Mouse (Mus musculus): ENCODE results near the gene Lmf2. TPM values are rescaled to one million over a fixed set of nuclear protein-coding genes. Genes with fewer than 3 reads are reported as not detected.

Lmf2 gene
- polyA plus RNA-seq, 1 experiment from 2014 or later: 46.9 TPM

DNA sequence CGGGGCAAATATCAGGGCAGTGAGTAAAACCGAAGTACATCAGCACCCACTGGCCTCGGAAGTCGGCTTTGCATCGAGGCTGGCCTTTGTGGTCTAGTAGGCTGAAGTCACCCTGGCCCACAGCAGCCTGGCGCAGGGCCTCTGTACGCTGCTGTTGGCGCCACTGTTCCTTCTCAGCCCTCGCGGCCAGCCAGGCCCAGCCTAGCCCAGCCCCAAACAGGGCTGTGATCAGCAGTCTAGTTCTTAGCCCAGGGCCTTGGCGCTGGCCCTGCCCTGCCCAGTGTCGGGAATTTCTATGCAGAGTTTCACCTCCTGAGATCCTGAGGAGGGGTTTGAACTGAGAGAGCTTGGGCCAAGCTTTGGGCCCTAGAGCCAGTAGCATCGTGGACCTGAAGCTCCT lies 16.6 kb upstream of the Lmf2 start:
- Histone ChIP-seq H3K27ac (ENCODE audit: poor library complexity, severe bottlenecking) (no peak overlapping the region), H3K4me1 (replicated peaks) (peaks cover 14% of the 10 kb centered on the region), H3K27me3 (replicated peaks) (peaks cover 14% of the 10 kb centered on the region), H3K4me3 (no peak overlapping the region), H3K36me3 (peaks cover 55% of the 10 kb centered on the region), H3K9me3 (replicated peaks) (no peaks in the 10 kb centered on the region), H3K9ac (no peak overlapping the region), H3K4me2 (no peak overlapping the region)
- 88% methylated on average over 13 of the region's 13 CpGs for WGBS
- no peak for ATAC-seq (ENCODE audit: insufficient number of reproducible peaks, low FRiP score)

GRCm38 (mm10) chr15:89365141-89365551 lies 9.7 kb upstream of the Lmf2 start:
- H3K4me1 ChIP-seq (replicated peaks): no peaks in the 10 kb centered on the region
- H3K9me3 ChIP-seq (replicated peaks): no peaks in the 10 kb centered on the region
- no peak overlapping the region for H3K4me2 ChIP-seq
- no peaks in the 10 kb centered on the region for H3K27me3 ChIP-seq (replicated peaks)
- H3K36me3 ChIP-seq: peaks cover 99% of the 10 kb centered on the region
- ATAC-seq (ENCODE audit: insufficient number of reproducible peaks, low FRiP score): no peak
- no peak overlapping the region for H3K4me3 ChIP-seq
- 87% methylated on average over 4 of the region's 4 CpGs for WGBS
- H3K9ac ChIP-seq: no peak overlapping the region
- no peak overlapping the region for H3K27ac ChIP-seq (ENCODE audit: poor library complexity, severe bottlenecking)

GRCm38 (mm10) chr15:89363051-89363450 lies 7.6 kb upstream of the Lmf2 start:
- Histone ChIP-seq H3K4me2 (no peak overlapping the region), H3K9me3 (replicated peaks) (no peaks in the 10 kb centered on the region), H3K4me3 (no peak overlapping the region), H3K4me1 (replicated peaks) (peaks cover 14% of the 10 kb centered on the region), H3K27ac (ENCODE audit: poor library complexity, severe bottlenecking) (no peak overlapping the region), H3K36me3 (peaks cover 84% of the 10 kb centered on the region), H3K27me3 (replicated peaks) (no peaks in the 10 kb centered on the region), H3K9ac (no peak overlapping the region)
- no peak for ATAC-seq (ENCODE audit: insufficient number of reproducible peaks, low FRiP score)
- 88% methylated on average over 7 of the region's 7 CpGs for WGBS

DNA sequence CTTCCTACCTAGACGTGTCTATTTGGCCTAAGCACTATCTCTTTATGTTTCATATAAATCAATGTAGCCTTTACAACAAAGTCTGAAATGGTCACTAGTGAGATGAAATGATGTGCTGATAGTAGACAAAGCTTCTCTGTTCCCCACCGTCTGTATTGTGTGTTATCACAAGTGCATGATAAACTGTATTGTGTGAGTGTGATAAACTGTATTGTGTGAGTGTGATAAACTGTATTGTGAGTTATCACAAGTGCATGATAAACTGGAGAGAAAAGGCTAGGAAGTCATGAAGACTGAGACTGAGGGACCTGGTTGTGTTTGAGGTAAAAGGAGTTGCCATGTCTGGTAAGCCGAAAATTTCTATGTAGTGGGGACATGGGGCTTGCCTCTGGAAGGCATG lies 3.3 kb upstream of the Lmf2 start:
- H3K4me2 ChIP-seq: no peak overlapping the region
- no peak overlapping the region for H3K27ac ChIP-seq (ENCODE audit: poor library complexity, severe bottlenecking)
- ATAC-seq (ENCODE audit: insufficient number of reproducible peaks, low FRiP score): no peak
- H3K27me3 ChIP-seq (replicated peaks): no peaks in the 10 kb centered on the region
- peaks cover 46% of the 10 kb centered on the region for H3K36me3 ChIP-seq
- H3K4me3 ChIP-seq: no peak overlapping the region
- no peak overlapping the region for H3K9ac ChIP-seq
- peaks cover 32% of the 10 kb centered on the region for H3K4me1 ChIP-seq (replicated peaks)
- WGBS: 57% methylated on average over 3 of the region's 3 CpGs
- no peaks in the 10 kb centered on the region for H3K9me3 ChIP-seq (replicated peaks)

DNA sequence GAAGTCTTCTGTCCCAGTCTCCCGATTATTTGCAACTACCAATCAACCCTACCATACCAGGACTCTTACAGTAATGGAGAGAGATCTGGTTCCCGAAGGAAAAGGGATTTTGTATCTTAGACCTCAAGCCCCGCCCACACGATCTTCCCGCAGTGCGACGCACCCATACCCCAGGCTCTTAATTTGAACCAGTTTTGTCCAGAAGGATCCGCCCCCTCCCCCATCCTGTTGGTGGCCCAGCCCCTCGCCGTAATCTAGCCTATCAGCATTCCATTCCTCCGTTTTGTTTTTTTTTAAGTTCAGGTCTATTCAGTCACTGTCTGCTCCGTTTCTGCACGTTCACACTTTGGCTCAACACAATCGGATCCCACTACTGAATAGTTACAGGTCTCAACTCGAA lies 913 bp upstream of the Lmf2 start:
- peak; percentile 70 for ATAC-seq (ENCODE audit: insufficient number of reproducible peaks, low FRiP score)
- H3K27ac ChIP-seq (ENCODE audit: poor library complexity, severe bottlenecking): peak overlapping the region; percentile 91
- H3K9ac ChIP-seq: peak overlapping the region; percentile 91
- H3K27me3 ChIP-seq (replicated peaks): no peaks in the 10 kb centered on the region
- H3K4me1 ChIP-seq (replicated peaks): peaks cover 33% of the 10 kb centered on the region
- H3K4me2 ChIP-seq: peak overlapping the region; percentile 84
- H3K4me3 ChIP-seq: peak overlapping the region; percentile 94
- H3K36me3 ChIP-seq: peaks cover 47% of the 10 kb centered on the region
- no peaks in the 10 kb centered on the region for H3K9me3 ChIP-seq (replicated peaks)
- WGBS: 0% methylated on average over 15 of the region's 15 CpGs

GRCm38 (mm10) chr15:89354455-89354854 lies 1.0 kb downstream of the Lmf2 start:
- 78% methylated on average over 7 of the region's 7 CpGs for WGBS
- peaks cover 32% of the 10 kb centered on the region for H3K4me1 ChIP-seq (replicated peaks)
- no peaks in the 10 kb centered on the region for H3K27me3 ChIP-seq (replicated peaks)
- peak overlapping the region; percentile 91 for H3K9ac ChIP-seq
- ATAC-seq (ENCODE audit: insufficient number of reproducible peaks, low FRiP score): no peak
- H3K4me2 ChIP-seq: peak overlapping the region; percentile 82
- H3K27ac ChIP-seq (ENCODE audit: poor library complexity, severe bottlenecking): no peak overlapping the region
- H3K36me3 ChIP-seq: peaks cover 47% of the 10 kb centered on the region
- H3K9me3 ChIP-seq (replicated peaks): no peaks in the 10 kb centered on the region
- H3K4me3 ChIP-seq: peak overlapping the region; percentile 94

DNA sequence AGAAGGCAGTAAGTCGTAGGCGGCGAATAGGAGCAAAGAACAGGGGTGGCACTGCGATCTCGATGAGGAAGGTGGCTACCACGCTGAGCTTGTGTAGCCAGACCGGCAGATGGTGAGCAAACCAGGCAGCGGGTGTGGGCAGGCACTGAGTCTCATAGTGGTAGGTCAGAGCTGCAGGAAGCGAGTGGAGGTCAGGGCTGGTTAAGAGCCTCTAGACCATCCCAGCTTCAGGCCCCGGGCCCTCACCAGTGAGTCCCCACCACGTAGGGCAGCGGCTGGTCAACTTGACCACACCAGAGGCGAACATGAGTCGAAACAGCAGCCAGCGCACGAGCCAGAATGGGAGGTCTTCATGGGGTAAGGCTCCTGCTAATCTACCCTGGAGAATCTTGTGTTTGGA lies 1.6 kb downstream of the Lmf2 start:
- Histone ChIP-seq H3K9ac (peak overlapping the region; percentile 91; the same call in 1 of the 2 replicates), H3K4me2 (peak overlapping the region; percentile 82; the same call in 1 of the 2 replicates), H3K27ac (ENCODE audit: poor library complexity, severe bottlenecking) (no peak overlapping the region), H3K36me3 (peaks cover 47% of the 10 kb centered on the region), H3K4me3 (peak overlapping the region; percentile 94; the same call in 1 of the 2 replicates), H3K9me3 (replicated peaks) (no peaks in the 10 kb centered on the region), H3K4me1 (replicated peaks) (peaks cover 27% of the 10 kb centered on the region), H3K27me3 (replicated peaks) (no peaks in the 10 kb centered on the region)
- WGBS: 93% methylated on average over 16 of the region's 16 CpGs
- ATAC-seq (ENCODE audit: insufficient number of reproducible peaks, low FRiP score): no peak

DNA sequence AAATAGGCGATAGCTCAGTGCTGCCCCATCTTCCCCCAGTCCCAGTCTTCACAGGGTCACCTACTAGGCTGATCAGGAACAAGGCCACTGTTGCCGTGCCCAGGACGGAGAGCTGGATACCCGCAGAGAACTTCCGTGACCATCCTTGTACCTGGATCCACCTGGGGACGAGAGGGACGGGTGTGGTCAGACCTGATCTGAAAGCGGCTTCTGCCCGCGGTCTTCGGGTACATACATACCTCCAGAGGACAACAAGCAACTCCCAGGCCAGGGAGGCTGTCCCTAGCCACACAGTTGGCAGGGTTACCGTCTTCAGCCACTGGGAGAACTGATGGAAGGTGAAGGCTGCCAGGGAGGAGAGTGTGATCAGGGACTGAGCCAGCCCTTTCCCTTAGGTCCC lies 2.7 kb downstream of the Lmf2 start:
- no peak for ATAC-seq (ENCODE audit: insufficient number of reproducible peaks, low FRiP score)
- H3K9ac ChIP-seq: no peak overlapping the region
- no peaks in the 10 kb centered on the region for H3K9me3 ChIP-seq (replicated peaks)
- H3K4me2 ChIP-seq: no peak overlapping the region
- peaks cover 20% of the 10 kb centered on the region for H3K4me1 ChIP-seq (replicated peaks)
- WGBS: 94% methylated on average over 12 of the region's 12 CpGs
- H3K4me3 ChIP-seq: no peak overlapping the region
- no peaks in the 10 kb centered on the region for H3K27me3 ChIP-seq (replicated peaks)
- peaks cover 47% of the 10 kb centered on the region for H3K36me3 ChIP-seq
- H3K27ac ChIP-seq (ENCODE audit: poor library complexity, severe bottlenecking): no peak overlapping the region

DNA sequence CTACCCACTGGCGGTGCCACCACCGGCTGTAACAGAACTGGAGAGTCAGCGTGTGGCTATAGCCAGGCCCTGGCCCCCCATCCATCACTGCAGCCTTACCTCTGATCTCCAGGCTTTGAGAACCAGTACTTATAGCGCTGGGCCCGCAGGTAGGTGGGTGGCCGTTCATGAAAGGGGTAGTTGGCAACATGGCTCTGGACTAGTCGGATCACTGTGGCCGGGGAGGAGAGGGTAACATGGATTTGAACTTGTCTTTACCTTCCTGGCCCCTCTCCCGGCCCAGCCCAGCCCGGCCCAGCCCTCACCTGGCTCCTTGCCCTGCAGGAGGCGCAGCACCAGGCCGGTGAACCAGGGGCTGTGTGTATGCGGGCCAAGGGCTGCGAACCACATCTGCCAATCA lies 3.4 kb downstream of the Lmf2 start:
- no peak for ATAC-seq (ENCODE audit: insufficient number of reproducible peaks, low FRiP score)
- Histone ChIP-seq H3K4me2 (no peak overlapping the region), H3K36me3 (peaks cover 45% of the 10 kb centered on the region), H3K4me1 (replicated peaks) (peaks cover 16% of the 10 kb centered on the region), H3K4me3 (no peak overlapping the region), H3K9me3 (replicated peaks) (no peaks in the 10 kb centered on the region), H3K9ac (no peak overlapping the region), H3K27me3 (replicated peaks) (no peaks in the 10 kb centered on the region), H3K27ac (ENCODE audit: poor library complexity, severe bottlenecking) (no peak overlapping the region)
- WGBS: 95% methylated on average over 14 of the region's 14 CpGs

- Histone ChIP-seq H3K9ac (no peak overlapping the region), H3K9me3 (replicated peaks) (no peaks in the 10 kb centered on the region), H3K4me3 (no peak overlapping the region), H3K4me2 (no peak overlapping the region), H3K27me3 (replicated peaks) (no peaks in the 10 kb centered on the region), H3K27ac (ENCODE audit: poor library complexity, severe bottlenecking) (0 out of 2 replicates have a peak overlapping the region, but pooled peaks have one; percentile 10), H3K36me3 (peaks cover 45% of the 10 kb centered on the region), H3K4me1 (replicated peaks) (peaks cover 16% of the 10 kb centered on the region)
- 79% methylated on average over 15 of the region's 15 CpGs for WGBS
- ATAC-seq (ENCODE audit: insufficient number of reproducible peaks, low FRiP score): no peak
These were observed 4.2 kb downstream of the Lmf2 start for GRCm38 (mm10) chr15:89351302-89351701.

DNA sequence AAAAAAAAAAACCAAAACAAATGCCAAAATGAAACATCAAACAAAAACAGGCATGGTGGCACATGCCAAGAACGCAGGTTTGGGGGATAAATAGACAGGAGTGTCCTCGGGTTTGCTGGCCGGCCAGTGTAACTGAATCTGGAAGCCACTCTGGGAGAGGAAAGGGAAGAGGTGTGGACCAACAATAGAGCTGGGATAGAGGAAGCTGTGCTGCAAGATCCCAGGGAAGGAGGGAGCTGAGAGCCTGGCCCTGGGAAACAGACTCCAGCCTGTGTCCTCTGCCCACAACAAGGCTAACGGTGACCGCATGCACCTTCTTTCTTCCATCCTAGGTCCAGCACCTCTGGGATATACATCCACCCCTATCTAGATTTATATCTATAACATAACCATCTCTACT lies 5.0 kb downstream of the Lmf2 start:
- H3K9ac ChIP-seq: no peak overlapping the region
- H3K4me3 ChIP-seq: no peak overlapping the region
- no peak overlapping the region for H3K4me2 ChIP-seq
- no peak for ATAC-seq (ENCODE audit: insufficient number of reproducible peaks, low FRiP score)
- H3K9me3 ChIP-seq (replicated peaks): no peaks in the 10 kb centered on the region
- H3K27ac ChIP-seq (ENCODE audit: poor library complexity, severe bottlenecking): 0 out of 2 replicates have a peak overlapping the region, but pooled peaks have one; percentile 10
- no peaks in the 10 kb centered on the region for H3K27me3 ChIP-seq (replicated peaks)
- peaks cover 16% of the 10 kb centered on the region for H3K4me1 ChIP-seq (replicated peaks)
- 73% methylated on average over 5 of the region's 5 CpGs for WGBS
- H3K36me3 ChIP-seq: peaks cover 45% of the 10 kb centered on the region

- no peak for ATAC-seq (ENCODE audit: insufficient number of reproducible peaks, low FRiP score)
- WGBS: 74% methylated on average over 3 of the region's 3 CpGs
- H3K36me3 ChIP-seq: no peaks in the 10 kb centered on the region
- no peak overlapping the region for H3K4me2 ChIP-seq
- no peak overlapping the region for H3K27ac ChIP-seq (ENCODE audit: poor library complexity, severe bottlenecking)
- H3K4me1 ChIP-seq (replicated peaks): no peaks in the 10 kb centered on the region
- no peak overlapping the region for H3K4me3 ChIP-seq
- no peak overlapping the region for H3K9ac ChIP-seq
- H3K9me3 ChIP-seq (replicated peaks): no peaks in the 10 kb centered on the region
- no peaks in the 10 kb centered on the region for H3K27me3 ChIP-seq (replicated peaks)
These were observed 12.1 kb downstream of the Lmf2 start for GRCm38 (mm10) chr15:89343325-89343724.

Measured in heart, embryonic 12.5 days (tissue).